Mouse (Mus musculus): Measurements from ENCODE around the gene Grip1.

Gene Grip1

GRCm38 (mm10) chr10:119756271-119756670 lies 302.6 kb downstream of the Grip1 start:
- DNase-seq (ENCODE audit: low read depth, low spot score) = no peak

- no peak for DNase-seq (ENCODE audit: low read depth, low spot score)
These were observed 303.6 kb downstream of the Grip1 start for GRCm38 (mm10) chr10:119757219-119757618.

DNA sequence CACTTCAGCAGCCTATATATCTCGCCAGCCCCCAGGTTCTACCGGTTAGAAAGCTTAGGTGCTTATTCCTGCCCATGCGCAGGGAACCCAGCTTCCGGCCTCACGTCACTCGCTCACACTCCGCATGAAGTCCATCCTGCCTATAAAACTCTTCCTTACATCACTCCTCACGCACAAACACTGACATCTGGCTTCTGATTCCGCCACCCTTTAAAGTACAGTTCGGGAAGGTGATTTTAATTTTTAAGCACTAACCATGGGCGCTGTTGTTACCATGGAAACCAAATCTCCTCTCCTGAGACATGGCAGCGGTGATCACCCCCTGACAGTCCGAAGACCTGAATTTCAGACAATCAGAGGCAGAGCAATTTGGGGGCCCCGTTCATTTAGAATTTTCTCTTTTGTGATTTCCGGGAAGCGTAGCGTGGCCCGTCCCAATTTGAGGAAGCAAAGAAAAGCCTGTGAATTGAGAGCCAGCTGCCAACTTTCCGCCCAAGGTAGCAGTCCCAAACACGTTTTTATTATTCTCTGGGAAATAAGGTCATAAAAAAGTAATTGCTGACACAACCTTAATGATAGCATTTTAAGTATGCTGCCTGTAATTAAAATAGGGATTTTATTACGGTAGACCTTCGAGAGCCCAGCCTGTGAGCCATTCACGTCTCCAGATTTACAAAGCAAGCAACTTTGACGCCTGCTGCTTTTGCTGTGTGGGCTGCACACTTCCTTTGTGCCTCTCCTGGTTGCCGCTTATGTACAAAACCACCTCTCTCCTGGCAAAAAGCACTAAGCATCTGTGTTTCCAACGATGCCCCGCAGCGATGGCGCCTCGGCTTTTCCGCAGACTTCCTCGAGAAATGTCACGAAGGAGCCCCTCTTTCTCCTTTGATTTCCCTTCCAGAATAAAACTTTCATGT lies 308.1 kb downstream of the Grip1 start:
- no peak for DNase-seq (ENCODE audit: low read depth, low spot score)

- no peak for DNase-seq (ENCODE audit: low read depth, low spot score)
These were observed 325.2 kb downstream of the Grip1 start for GRCm38 (mm10) chr10:119778871-119779270.

- DNase-seq (ENCODE audit: low read depth, low spot score) = no peak
These were observed 326.0 kb downstream of the Grip1 start for GRCm38 (mm10) chr10:119779657-119780056.

- DNase-seq (ENCODE audit: low read depth, low spot score) = no peak
These were observed 336.9 kb downstream of the Grip1 start for GRCm38 (mm10) chr10:119790507-119790906.

GRCm38 (mm10) chr10:119802421-119802820 lies 348.8 kb downstream of the Grip1 start:
- no peak for DNase-seq (ENCODE audit: low read depth, low spot score)

GRCm38 (mm10) chr10:119803633-119804422 lies 350.2 kb downstream of the Grip1 start:
- peak; percentile 9 for DNase-seq (ENCODE audit: low read depth, low spot score)

GRCm38 (mm10) chr10:119804423-119804814 lies 350.8 kb downstream of the Grip1 start:
- no peak for DNase-seq (ENCODE audit: low read depth, low spot score)

GRCm38 (mm10) chr10:119805082-119805481 lies 351.5 kb downstream of the Grip1 start:
- DNase-seq (ENCODE audit: low read depth, low spot score) = no peak

GRCm38 (mm10) chr10:119806151-119806550 lies 352.5 kb downstream of the Grip1 start:
- DNase-seq (ENCODE audit: low read depth, low spot score) = no peak

DNA sequence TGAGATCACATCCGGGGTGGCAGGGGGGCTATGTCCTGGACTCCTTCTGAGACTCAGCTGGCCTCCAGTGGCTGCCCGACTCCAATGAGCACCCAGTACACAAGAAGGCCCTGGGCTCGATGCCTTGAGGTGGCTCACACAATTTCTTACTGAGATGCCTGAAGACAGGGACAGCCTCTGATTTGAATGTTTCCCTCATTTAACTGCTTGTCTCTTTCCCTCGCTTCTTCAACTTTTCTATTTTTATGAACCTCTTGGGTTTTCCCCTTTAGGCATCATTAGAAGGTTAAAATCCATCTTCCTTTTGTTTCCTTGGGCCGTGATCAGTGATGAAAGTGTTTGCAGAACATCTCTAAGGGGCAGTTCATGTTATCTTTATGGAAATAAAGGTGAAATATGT lies 354.8 kb downstream of the Grip1 start:
- DNase-seq (ENCODE audit: low read depth, low spot score) = no peak

- DNase-seq (ENCODE audit: low read depth, low spot score) = no peak
These were observed 360.5 kb downstream of the Grip1 start for GRCm38 (mm10) chr10:119814087-119814486.

DNA sequence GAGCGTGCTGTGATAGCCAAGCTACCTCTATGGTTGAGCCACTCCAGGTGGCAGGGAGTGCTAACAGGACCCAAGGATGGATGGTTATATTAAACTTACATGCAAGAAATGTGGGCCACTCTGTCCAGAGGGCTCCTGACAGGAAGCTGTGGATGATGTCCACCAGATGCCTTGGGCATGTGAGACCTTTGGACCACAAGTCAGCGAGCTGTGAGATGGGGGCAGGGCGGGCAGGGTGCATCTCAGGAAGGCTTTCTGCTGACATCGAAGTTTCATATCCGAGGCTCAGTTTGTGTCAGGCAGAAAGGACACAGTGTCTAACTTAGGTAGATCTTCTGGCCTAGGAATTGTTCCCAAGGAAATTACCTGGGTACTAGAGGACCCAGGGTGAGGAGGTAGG lies 362.4 kb downstream of the Grip1 start:
- DNase-seq (ENCODE audit: low read depth, low spot score) = no peak

GRCm38 (mm10) chr10:119818381-119818780 lies 364.8 kb downstream of the Grip1 start:
- no peak for DNase-seq (ENCODE audit: low read depth, low spot score)

GRCm38 (mm10) chr10:119819102-119819681 lies 365.6 kb downstream of the Grip1 start:
- no peak for DNase-seq (ENCODE audit: low read depth, low spot score)

- DNase-seq (ENCODE audit: low read depth, low spot score) = no peak
These were observed 366.1 kb downstream of the Grip1 start for GRCm38 (mm10) chr10:119819740-119820139.

- DNase-seq (ENCODE audit: low read depth, low spot score) = no peak
These were observed 366.8 kb downstream of the Grip1 start for GRCm38 (mm10) chr10:119820428-119820827.

- no peak for DNase-seq (ENCODE audit: low read depth, low spot score)
These were observed 370.1 kb downstream of the Grip1 start for GRCm38 (mm10) chr10:119823691-119824090.

DNA sequence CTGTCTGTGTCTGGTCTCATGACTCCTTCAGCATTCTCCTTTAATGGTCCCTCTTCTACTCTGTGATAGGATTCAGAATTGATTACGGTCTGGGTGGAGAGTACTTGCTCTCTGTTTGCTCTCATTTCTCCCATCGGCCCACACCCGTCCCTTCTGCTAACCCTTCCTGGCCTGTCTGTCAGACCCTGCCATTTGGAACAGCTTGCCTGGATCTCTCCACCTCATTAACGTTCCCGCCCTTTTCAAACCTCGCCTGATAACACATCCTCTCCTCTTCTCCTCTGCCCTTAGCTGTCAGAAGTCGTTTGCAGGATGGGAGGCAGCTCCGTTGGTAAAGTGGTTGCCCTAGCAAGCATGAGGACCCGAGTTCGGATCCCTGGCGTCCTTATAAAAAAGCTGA lies 370.9 kb downstream of the Grip1 start:
- no peak for DNase-seq (ENCODE audit: low read depth, low spot score)

GRCm38 (mm10) chr10:119830388-119830956 lies 376.8 kb downstream of the Grip1 start:
- DNase-seq (ENCODE audit: low read depth, low spot score) = no peak

DNA sequence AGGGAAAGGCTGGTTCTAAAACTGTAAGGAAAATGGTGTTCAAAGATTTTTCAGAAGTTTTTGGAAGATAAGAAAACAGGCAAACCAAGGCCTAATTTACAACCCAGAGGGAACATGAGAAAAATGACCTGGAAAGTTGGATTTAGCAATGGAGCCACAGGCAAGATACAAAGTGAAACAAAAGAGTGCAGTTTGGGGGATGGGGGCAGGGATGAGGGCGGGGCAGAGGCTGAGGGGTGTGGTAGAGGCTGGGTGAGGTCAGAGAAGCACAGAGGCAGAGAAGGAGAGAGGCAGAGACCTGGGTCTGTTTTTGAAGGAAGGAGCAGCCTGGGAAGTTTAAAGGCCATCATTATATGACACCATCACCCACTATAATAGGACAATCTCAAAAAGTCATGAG lies 377.5 kb downstream of the Grip1 start:
- DNase-seq (ENCODE audit: low read depth, low spot score) = no peak

Measured in CD4-positive helper T cell, adult 2 months (primary cell).